Mouse (Mus musculus) Muller cell, postnatal 12 days (primary cell): ENCODE measurements around the gene Ttc28.
"Not testable (repeated sequence)": the region's sequence is repeated elsewhere in the genome, so short reads cannot be mapped to it uniquely, and the experiment has no call there.

Experiments used
- DNase-seq: peaks from one replicate; pipeline ENCODE4 v3.0.0-alpha.2; 2015; ENCODE audit errors: inconsistent ontology term

The Ttc28 gene

DNA sequence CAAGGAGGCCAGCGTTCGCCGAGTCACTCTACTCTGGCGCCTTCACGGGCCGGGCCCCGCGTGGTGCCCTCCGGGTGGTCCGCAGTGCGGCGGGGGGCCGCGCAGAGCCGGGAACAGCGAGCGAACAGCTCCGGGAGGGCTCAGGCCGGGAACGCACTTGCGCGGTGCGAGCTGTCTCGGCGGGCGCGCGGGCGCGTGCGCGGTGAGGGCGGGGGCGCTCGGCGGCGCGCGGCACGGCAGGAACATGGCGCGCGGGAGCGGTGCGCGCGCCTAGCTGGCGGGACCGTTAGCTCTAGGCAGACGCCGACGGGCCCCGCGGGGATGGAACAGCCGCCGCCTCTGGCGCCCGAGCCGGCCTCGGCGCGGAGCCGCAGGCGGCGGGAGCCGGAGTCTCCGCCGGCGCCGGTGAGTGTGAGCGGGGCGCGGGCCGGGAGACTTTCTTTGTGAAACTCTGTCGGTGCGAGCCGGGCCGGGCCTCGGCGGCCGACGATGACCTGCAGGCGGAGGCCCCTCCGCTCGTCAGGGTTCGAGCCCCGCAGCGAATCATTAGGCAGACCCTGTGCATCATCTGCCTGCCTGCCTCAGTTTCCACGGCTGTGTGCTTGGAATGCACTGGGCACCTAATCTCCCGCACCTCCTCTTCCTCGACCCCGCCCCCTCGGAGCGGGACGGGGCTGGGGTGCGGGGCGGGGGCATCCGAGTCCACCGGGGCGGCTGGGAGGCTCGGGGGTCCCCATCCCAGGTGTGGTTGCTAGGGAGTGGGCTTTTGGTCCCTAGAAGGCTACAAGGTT is at the start of gene Ttc28:
Gene Ttc28, plus strand, starts transcription at position 220 of the 791 bp plus-strand sequence.
- peak; percentile 85 for DNase-seq

DNA sequence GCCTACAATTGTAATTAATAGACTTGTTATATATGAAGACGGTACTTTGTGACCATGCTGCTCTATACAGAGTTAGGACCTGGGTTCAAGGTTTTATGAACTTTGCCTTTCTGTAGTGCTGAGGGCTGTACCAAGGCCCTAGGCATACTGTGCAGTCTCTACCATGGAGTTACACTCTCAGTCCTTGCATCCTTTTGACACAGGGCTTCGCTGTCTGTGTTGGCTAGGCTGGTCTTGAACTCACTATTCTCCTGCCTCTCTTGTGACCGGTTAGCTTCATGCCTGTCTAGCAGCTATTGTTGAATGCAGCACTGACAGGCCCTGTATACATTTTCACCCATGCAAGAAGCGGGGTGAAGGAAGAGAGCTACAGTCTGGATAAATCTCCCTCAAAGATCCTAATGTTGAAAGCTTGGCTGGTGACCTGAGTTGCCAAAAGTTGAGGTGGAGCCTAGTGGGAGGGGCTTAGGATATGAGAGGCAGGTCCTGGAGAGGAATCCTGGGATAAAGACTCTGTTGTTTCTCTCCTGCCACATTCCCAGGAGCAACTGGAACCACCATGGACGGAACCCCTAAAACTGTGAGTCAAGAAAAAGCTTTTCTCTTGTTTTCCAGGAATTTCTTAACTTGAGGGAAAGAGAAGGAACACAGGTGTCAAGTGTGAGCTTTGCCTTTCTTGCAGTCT is 48.4 kb upstream of the Ttc28 start:
- no peak for DNase-seq

- peak; percentile 12 for DNase-seq
Measured at GRCm38 (mm10) chr5:110835959-110836358, 43.6 kb upstream of the Ttc28 start.

DNA sequence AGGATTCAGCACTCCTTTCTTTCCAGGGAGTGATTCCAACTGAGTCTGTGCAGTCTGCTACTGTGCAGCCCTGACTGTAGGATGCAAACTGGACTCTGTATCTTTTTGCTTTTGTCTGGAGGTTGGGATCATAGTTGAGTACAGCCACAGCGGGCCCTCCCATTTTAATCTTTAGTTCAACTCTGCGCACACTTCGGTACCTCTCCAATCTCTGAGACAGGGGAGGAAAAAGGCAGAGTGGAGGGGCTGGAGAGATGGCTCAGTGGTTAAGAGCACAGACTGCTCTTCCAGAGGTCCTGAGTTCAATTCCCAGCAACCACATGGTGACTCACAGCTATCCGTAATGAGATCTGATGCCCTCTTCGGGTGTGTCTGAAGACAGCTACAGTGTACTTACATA is 41.6 kb upstream of the Ttc28 start:
- DNase-seq, result not testable (repeated sequence)

DNA sequence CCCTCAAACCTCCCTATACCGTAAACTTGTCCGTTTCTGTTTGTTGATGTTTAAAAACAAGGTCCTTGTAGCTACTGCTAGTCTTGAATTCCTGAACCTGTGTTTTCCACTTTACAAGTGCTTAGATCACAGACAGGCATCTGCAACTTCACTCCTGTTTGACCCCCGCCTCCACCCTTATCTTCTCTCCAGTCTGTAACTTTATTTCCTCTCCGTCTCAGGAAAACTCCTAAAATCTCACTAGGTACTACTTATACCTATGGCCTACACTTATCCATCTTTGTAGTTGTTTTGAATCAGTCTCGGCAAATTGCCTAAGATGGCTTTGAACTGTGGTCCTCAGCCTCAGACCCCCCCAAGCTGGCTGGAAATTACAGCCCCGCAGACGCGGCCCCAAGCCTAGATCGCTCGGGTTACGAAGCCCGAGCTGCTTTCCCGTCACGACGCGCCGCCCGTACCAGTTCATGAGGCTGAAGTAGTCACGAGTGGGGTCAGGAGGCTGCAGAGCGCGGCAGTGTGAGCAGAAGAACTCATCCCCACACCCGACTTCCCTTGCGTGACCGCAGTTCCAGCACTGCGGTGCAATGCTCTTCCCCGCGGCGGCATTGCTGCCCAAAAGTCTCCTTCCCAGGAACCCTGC is 40.4 kb upstream of the Ttc28 start:
- DNase-seq, result no peak

- DNase-seq, result peak; percentile 99
Measured at GRCm38 (mm10) chr5:110839678-110840365, 39.8 kb upstream of the Ttc28 start, which contains the start of the genes Hscb and Chek2. Hscb (minus strand) TSS chr5:110839777. Chek2 (plus strand) TSS chr5:110839979.

DNA sequence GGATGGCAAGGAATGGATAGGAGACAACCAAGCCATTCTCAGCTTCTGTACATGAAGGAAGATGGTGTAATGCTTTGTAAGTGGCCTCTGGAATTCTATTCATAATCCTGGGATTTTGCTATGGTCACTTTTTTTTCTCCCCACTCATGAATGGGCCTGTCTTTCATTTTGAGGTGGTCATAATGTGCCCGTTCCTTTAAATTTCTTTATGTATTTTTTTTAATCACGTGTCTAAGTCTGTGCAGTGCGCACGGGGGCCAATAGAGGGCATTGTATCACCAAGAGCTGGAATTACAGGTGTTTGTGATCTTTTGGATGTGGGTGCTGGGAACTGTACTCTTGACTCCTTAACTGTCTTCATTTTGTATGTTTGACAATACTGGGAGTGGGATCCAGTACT is 39.1 kb upstream of the Ttc28 start:
- peak; percentile 11 for DNase-seq

DNA sequence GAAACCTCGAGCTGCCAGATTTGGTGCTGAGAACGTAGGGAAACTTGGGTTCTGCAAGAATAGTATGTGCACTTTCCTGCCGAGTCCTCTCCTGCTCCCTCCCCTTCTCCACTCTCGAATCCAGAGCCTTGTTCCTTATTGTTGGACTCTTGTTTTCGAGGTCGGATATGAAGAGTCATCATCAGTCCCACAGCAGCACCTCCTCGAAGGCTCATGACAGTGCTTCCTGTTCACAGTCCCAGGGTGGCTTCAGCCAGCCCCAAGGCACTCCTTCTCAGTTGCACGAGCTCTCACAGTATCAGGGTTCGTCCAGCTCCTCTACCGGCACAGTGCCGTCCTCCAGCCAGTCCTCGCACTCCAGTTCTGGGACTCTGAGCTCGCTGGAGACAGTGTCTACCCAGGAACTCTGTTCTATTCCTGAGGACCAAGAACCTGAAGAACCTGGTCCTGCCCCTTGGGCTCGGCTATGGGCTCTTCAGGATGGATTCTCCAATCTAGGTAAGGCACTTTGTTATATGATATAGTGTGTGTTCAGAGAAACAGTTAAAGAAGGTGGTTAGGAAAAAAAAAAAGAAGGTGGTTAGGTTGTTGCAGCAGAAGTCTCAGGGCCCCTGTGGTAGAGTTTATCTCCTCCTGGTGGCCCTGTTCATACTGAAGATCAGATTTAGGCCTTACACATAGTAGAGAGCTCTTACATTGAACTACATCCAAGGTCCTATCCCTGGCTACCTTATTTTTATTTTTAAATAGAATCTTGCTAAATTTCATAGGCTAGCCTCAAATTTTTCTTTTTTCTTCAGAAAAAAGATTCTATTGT is 38.3 kb upstream of the Ttc28 start:
- no peak for DNase-seq

DNA sequence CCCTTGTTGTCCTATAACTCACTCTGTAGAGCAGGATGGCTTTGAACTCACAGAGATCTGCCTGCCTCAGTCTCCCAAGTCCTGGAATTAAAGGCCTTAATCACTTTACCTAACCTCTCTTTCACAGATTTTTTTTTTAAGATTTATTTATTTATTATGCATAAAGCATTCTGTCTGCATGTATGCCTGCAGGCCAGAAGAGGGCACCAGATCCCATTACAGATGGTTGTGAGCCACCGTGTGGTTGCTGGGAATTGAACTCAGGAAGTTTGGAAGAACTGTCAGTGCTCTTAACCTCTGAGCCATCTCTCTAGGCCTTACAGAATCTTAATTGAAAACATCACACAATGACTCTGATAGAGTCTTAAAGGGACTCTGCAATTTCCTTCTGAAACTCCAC is 26.6 kb upstream of the Ttc28 start:
- DNase-seq, result no peak

- no peak for DNase-seq
Measured at GRCm38 (mm10) chr5:110857091-110857490, 22.5 kb upstream of the Ttc28 start.

DNA sequence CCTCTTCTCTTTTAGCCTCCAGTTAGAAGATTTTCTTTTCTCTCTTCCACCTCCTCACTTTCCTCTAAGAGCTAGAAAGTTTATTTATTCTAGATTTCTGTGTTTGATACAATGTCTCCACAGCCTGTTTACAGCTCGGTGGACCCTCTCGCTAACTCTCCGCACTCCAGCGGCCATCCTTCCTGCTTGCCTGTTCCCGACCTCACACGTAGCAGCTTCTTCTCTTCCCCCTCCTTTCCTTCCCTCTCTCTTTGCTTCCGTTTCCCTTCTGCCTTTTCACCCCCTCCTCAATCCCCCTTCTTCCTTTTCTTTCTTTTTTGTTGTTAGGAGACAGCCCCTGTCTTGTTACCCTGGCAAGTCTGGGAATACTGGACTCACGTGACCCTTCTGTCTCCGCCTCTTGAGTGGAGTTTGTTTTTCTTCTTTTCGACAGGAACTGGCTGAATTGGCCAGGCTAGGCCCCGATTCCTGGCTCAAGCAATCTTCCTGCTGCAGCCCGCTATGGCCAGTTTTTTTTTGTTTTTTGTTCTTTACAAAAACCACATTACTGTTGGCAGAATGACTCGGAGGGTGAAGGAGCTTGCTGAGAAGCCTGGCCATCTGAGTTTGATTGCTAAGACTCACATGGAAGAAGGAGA is 20.5 kb upstream of the Ttc28 start:
- peak; percentile 12 for DNase-seq

GRCm38 (mm10) chr5:110860445-110860844 is 19.2 kb upstream of the Ttc28 start:
- DNase-seq, result no peak

DNA sequence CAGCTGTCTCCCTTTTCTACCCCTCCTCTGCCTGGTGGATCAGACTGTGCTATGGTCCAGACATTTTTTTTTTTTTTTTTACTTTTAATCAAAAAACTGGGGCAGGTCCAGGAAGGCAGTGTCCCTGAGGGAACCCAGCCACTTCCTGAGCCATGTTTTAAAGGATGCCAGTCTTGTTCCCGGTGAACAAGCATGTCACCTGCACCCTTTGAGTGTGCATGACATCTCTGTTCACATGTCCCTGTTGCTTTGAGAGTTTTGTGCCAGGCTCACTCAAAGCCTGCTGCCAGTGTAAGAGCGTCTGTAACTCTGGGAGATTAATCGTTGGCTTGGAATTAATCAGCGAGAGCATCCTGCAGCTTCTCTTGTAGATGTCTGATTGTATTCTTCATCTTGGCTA is 11.1 kb upstream of the Ttc28 start:
- DNase-seq, result peak; percentile 11

- peak; percentile 62 for DNase-seq
Measured at GRCm38 (mm10) chr5:110869242-110869669, 10.3 kb upstream of the Ttc28 start.

GRCm38 (mm10) chr5:110873160-110873559 is 6.4 kb upstream of the Ttc28 start:
- DNase-seq, result no peak

DNA sequence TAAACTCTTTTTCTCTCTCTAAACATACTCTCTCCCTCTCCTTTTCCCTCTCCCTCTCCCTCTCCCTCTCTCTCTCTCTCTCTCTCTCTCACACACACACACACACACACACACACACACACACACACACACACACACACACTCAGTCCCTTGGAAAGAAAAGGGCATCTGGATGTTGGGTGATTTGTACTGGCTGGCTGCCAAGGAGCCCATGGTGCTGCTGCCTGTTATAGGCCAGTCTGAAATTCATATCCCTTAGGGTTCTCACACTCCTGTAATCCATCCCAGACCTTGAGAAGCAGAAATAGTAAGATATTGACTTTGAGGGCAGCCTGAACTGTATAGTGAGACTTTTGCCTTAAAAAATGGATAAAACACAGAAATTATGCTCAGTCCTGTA is 4.9 kb upstream of the Ttc28 start:
- no peak for DNase-seq

DNA sequence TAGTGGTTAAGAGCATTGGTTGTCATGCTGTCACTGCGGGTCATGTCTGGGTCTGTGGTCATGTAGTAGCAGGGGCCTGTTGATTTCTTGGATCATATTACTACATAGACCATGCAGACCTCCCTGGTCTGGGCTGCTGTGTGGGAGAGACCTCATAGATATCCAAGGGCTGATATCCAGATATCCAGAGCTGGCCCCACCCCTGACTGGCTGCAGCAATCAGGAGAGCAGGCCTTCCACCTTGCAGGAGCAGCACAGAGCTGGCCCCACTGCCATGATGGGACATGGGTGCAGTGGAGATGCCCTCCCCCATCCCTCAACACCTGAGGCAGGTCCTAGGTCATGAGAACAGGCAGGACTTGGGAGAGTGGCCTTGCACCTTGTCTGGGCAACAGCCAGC is 4.3 kb upstream of the Ttc28 start:
- no peak for DNase-seq

DNA sequence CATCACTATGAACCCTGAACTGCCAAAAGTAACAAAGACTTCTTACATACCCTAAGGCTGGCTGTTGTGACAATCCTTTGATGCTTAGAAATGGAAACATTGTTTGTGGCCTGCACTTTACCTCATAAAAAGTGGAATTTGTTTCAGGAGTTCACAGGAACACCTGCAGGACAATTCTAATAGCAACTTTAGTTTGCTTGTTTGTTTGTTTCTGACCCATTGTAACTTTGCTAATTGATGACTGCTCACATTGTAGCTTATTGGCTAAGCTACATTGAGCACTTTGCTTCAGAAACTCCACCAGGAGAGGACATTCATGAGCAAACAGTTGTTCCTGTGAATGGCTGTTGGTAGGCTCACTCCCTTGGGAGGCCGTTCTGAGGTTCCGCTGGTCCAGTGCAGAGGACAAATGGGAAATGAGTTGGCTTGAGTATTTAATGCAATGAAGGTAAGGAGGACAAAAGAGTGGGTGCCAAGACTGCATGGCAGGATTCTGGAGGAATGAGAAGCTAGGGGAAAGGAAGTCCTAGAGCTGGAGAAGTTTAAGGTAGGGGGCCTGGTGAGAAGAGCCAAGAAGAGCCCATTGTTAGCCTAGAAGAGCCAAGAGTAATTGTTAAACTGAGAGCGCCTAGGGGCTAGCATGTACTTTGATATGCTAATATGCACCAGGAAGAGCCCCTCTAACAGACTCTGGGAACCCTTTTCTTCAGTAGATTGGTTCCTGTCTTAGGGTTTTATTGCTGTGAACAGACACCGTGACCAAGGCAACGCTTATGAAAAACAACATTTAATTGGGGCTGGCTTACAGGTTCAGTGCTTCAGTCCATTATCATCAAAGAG is 1.7 kb upstream of the Ttc28 start:
- DNase-seq, result no peak

- DNase-seq, result not testable (repeated sequence)
Measured at GRCm38 (mm10) chr5:110878526-110878925, 1.1 kb upstream of the Ttc28 start.

GRCm38 (mm10) chr5:110879042-110879441 is 561 bp upstream of the Ttc28 start:
- no peak for DNase-seq
